Mouse (Mus musculus): ENCODE results near the gene Mmp11.
"Not testable (repeated sequence)": the region's sequence is repeated elsewhere in the genome, so short reads cannot be mapped to it uniquely, and the experiment has no call there.

The Mmp11 gene

GRCm38 (mm10) chr10:75895730-75896129, 40.6 kb downstream of the Mmp11 start:
- no peak for DNase-seq

GRCm38 (mm10) chr10:75894601-75895000, 41.7 kb downstream of the Mmp11 start:
- no peak for DNase-seq

GRCm38 (mm10) chr10:75893089-75893750, 43.1 kb downstream of the Mmp11 start, which contains the start of gene Derl3:
TSS of gene Derl3 (plus strand) at chr10:75893413.
- DNase-seq, result peak; percentile 93

GRCm38 (mm10) chr10:75889406-75890153, 46.7 kb downstream of the Mmp11 start:
- DNase-seq, result no peak

GRCm38 (mm10) chr10:75887504-75887903, 48.8 kb downstream of the Mmp11 start:
- not testable (repeated sequence) for DNase-seq

- no peak for DNase-seq
Observed at GRCm38 (mm10) chr10:75884742-75885141, 51.6 kb downstream of the Mmp11 start.

DNA sequence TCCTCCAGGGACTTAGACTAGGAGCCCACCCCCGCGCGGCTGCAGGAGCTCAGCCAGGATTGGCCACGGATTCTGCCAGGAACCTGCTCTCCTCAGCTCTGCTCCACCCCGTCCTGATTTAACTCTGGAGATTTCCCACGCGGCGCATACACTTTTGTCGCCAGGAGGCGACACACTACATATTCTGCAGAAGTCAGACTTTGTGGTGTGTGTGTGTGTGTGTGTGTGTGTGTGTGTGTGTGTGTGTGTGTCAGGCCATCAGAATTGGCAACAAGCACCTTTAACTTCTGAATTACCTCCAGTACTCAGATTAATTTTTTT, 53.1 kb downstream of the Mmp11 start:
- peak; percentile 85 for DNase-seq

DNA sequence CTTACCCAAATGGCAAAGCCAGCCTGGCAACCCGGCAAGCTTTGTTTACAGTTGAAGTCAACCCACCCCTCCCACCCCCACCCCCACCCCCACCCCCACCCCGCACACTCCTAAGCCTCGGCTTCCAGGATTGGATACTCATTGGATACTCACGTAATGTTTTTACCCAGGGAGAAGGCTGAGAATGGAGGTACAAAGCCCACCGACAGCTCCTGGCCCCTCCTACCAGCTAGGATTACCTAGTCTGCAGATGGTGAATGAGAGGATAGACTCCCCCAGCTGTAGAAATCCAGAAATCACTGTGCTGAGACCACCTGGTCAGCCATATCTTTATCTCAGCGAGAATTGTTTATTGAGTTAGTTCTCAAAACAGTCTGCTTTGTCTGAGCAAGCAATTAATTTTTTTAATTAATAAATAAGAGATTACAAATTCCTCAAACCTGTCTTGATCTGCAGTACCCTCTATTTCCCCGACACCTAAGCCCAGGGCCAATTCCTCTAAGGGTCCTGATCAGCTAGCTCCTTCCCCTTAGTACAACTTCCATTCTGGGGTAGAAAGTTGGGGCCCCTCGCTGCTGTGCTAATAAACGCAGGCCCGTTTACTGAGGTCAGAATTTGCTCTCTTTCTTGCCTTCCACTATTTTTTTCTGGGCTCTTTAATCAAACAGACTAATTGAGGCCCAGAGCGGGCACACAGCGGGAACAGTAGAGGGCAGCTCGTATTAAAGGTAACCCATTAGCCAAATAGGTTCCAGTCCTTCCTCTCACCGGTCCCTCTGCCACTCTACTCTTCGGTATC, 53.7 kb downstream of the Mmp11 start:
- no peak for DNase-seq

DNA sequence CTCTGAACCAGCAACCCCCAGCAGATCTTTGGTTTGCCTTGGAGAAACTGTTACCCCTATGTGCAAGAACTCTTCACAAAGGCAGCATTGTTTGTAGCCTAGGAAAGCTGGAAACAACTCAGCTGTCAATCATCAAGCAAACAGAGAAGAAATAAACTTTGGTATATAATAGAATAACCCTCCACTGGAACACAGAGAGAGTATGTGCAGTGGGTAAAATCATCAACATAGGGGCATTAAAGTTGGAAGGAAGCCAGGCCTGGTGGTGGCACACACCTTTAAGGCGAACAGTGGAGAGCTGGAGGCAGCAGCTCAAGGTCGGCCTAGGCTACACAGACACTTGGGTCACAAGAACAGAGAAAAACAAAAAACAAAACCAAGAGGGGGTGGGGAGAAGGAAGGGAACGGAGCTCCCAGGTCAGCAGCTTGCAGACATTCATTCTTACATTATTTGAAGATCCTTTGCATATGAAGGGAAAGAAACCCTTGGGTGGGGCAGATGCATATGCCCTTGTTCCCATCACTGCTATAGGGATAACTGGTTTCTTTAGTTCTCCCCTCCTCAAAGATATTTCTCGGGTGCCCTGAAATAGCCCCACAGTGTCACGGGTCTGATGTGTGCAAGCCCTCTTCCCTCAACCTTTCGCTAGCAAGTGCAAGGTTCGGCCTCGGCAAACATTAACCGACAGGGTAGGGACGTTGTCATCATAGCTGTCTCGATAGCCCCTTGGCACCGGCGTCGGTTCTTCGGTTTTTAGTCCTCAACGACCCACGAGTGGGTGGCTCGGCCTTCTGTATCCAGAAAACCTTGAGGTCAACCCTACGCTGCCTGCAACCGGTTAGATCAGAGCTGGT, 54.5 kb downstream of the Mmp11 start:
- peak; percentile 81 for DNase-seq

- DNase-seq, result no peak
Observed at GRCm38 (mm10) chr10:75880771-75881577, 55.3 kb downstream of the Mmp11 start.

GRCm38 (mm10) chr10:75880351-75880750, 55.9 kb downstream of the Mmp11 start:
- DNase-seq, result no peak

- DNase-seq, result peak; percentile 66
Observed at GRCm38 (mm10) chr10:75878836-75879235, 57.5 kb downstream of the Mmp11 start.

DNA sequence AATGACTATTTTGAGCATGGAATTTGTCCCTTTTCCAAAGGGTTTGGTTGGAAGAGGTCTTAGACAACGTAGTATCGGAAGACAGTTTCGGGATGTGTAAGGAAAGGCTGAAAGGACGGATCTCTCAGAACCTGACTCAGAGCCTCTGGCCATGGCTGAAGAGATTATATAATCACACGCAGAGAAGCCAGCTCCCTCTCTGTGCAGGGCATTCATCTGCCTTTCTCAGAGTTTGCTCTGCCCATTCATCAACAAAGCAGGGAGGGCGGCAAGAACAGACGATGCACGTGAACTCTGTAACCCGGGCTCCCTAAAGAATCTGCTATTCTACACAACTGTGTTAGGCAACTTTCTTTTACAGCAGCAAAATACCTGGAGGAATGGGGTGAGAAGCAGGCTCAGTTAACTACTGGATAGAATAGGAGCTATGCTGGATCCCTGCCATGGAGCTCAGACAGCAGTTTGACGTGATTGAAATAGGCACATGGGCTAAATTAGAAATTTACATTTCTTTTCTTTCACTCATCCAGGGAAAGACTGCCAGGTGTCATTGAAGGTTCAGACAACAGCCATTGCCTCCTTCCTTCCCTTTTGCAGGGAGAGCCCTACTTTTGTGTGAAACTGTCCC, 62.6 kb downstream of the Mmp11 start:
- DNase-seq, result no peak

Measured in kidney, adult 18-20 months (tissue).